Mouse (Mus musculus) midbrain, embryonic 11.5 days (tissue): ENCODE measurements around the gene Gtsf1. TPM values are rescaled to one million over a fixed set of nuclear protein-coding genes. Genes with fewer than 3 reads are reported as not detected.

Source experiments
- ATAC-seq: fragments of 200-750 bp; cut with Nextera tagmentation; 2 replicates; pipeline ENCODE4 v1.8.0; 2017; ENCODE audit warnings: moderate TSS enrichment, moderate library complexity; ENCODE audit not compliant: low FRiP score
- DNase-seq: peaks from one replicate; pipeline ENCODE4 v3.0.0; 2015; ENCODE audit warnings: low spot score; ENCODE audit errors: missing footprints
- H3K27ac ChIP-seq: fragments of 300-500 bp; sonication (generic); 2 replicates; pipeline ENCODE4 v1.5.1; 2014; ENCODE audit warnings: low read depth, low read length
- H3K27me3 ChIP-seq: fragments of 300-500 bp; sonication (generic); 2 replicates; pipeline ENCODE4 v1.6.1; 2014; ENCODE audit warnings: mild to moderate bottlenecking, low read length, moderate library complexity, mixed read lengths; ENCODE audit not compliant: control insufficient read depth, insufficient read depth
- H3K36me3 ChIP-seq: fragments of 300-500 bp; sonication (generic); 2 replicates; pipeline ENCODE4 v1.6.1; 2014; ENCODE audit warnings: mild to moderate bottlenecking, low read length, moderate library complexity, mixed read lengths; ENCODE audit not compliant: control insufficient read depth, insufficient read depth
- H3K4me1 ChIP-seq: fragments of 300-500 bp; sonication (generic); 2 replicates; pipeline ENCODE4 v1.6.1; 2014; ENCODE audit warnings: low read length; ENCODE audit not compliant: control insufficient read depth, insufficient read depth
- H3K4me2 ChIP-seq: fragments of 300-500 bp; sonication (generic); 2 replicates; pipeline ENCODE4 v1.6.1; 2014; ENCODE audit warnings: mild to moderate bottlenecking, moderate library complexity
- H3K4me3 ChIP-seq: fragments of 300-500 bp; sonication (generic); 2 replicates; pipeline ENCODE4 v1.5.1; 2014; ENCODE audit warnings: low read depth, low read length
- H3K9ac ChIP-seq: fragments of 300-500 bp; sonication (generic); 2 replicates; pipeline ENCODE4 v1.6.1; 2014; ENCODE audit warnings: low read length
- H3K9me3 ChIP-seq: fragments of 300-500 bp; sonication (generic); 2 replicates; pipeline ENCODE4 v1.6.1; 2016; ENCODE audit warnings: low read length; ENCODE audit not compliant: control insufficient read depth
- WGBS: fragments of 180-500 bp; shearing (Covaris S2); extraction: QIAGEN DNeasy Blood & Tissue Kit; methylation state at CpG from one replicate; pipeline ENCODE4 v1.1.7; 2014; 5-methylcytosine and 5-hydroxymethylcytosine counted together
- polyA plus RNA-seq: library from polyadenylated mRNA; unstranded; fragments of >200 nt; fragmentation: Nextera tagmentation; extraction: Ambion mirVana; gene quantifications from 2 replicates; pipeline ENCODE4 v1.2.1, GENCODE M21; 2014

Gtsf1 gene
- polyA plus RNA-seq, 1 experiment from 2014 or later = not detected

GRCm38 (mm10) chr15:103361269-103361668 lies 69.0 kb downstream of the Gtsf1 start:
- Histone ChIP-seq H3K27me3 (no peaks in the 10 kb centered on the region), H3K36me3 (no peaks in the 10 kb centered on the region), H3K4me2 (no peak overlapping the region), H3K27ac (no peak overlapping the region), H3K4me3 (no peak overlapping the region), H3K4me1 (peaks cover 8% of the 10 kb centered on the region), H3K9me3 (no peaks in the 10 kb centered on the region), H3K9ac (no peak overlapping the region)
- DNase-seq = no peak
- ATAC-seq = no peak
- WGBS = 96% methylated on average over 1 of the region's 1 CpGs

- ATAC-seq (no peak), DNase-seq (no peak)
- Histone ChIP-seq H3K9me3 (no peaks in the 10 kb centered on the region), H3K9ac (no peak overlapping the region), H3K4me3 (no peak overlapping the region), H3K4me2 (no peak overlapping the region), H3K36me3 (no peaks in the 10 kb centered on the region), H3K27ac (no peak overlapping the region), H3K4me1 (peaks cover 5% of the 10 kb centered on the region), H3K27me3 (no peaks in the 10 kb centered on the region)
- whole genome bisulfite sequencing = 94% methylated on average over 5 of the region's 5 CpGs
Observed at GRCm38 (mm10) chr15:103359869-103360602, 70.2 kb downstream of the Gtsf1 start.

- no peaks in the 10 kb centered on the region for H3K36me3 ChIP-seq
- 88% methylated on average over 1 of the region's 1 CpGs for WGBS
- H3K4me3 ChIP-seq = no peak overlapping the region
- H3K27ac ChIP-seq = no peak overlapping the region
- H3K4me2 ChIP-seq = no peak overlapping the region
- DNase-seq (no peak), ATAC-seq (no peak; the same call in 1 of the 2 replicates)
- H3K9me3 ChIP-seq = no peaks in the 10 kb centered on the region
- no peak overlapping the region for H3K9ac ChIP-seq
- no peaks in the 10 kb centered on the region for H3K4me1 ChIP-seq
- H3K27me3 ChIP-seq = no peaks in the 10 kb centered on the region
Observed at GRCm38 (mm10) chr15:103359122-103359510, 71.2 kb downstream of the Gtsf1 start.

- Histone ChIP-seq H3K9me3 (no peaks in the 10 kb centered on the region), H3K4me2 (no peak overlapping the region), H3K27me3 (no peaks in the 10 kb centered on the region), H3K9ac (no peak overlapping the region), H3K36me3 (no peaks in the 10 kb centered on the region), H3K27ac (no peak overlapping the region), H3K4me1 (no peaks in the 10 kb centered on the region), H3K4me3 (no peak overlapping the region)
- WGBS = 51% methylated on average over 4 of the region's 4 CpGs
- peak; percentile 61 for ATAC-seq
- DNase-seq = no peak
Observed at GRCm38 (mm10) chr15:103358278-103359121, 71.8 kb downstream of the Gtsf1 start.

GRCm38 (mm10) chr15:103357817-103358216 lies 72.5 kb downstream of the Gtsf1 start:
- H3K27ac ChIP-seq = no peak overlapping the region
- no peak for DNase-seq

GRCm38 (mm10) chr15:103356130-103356529 lies 74.1 kb downstream of the Gtsf1 start:
- H3K27ac ChIP-seq = no peak overlapping the region
- 84% methylated on average over 4 of the region's 4 CpGs for WGBS
- H3K9ac ChIP-seq = no peak overlapping the region
- DNase-seq = no peak
- no peak for ATAC-seq
- H3K4me3 ChIP-seq = no peak overlapping the region
- no peaks in the 10 kb centered on the region for H3K36me3 ChIP-seq
- no peaks in the 10 kb centered on the region for H3K4me1 ChIP-seq
- H3K4me2 ChIP-seq = no peak overlapping the region
- no peaks in the 10 kb centered on the region for H3K27me3 ChIP-seq
- H3K9me3 ChIP-seq = no peaks in the 10 kb centered on the region

More at GRCm38 (mm10) chr15:103357817-103358216, 72.5 kb downstream of the Gtsf1 start:
- Histone ChIP-seq H3K9ac (no peak overlapping the region), H3K9me3 (no peaks in the 10 kb centered on the region), H3K36me3 (no peaks in the 10 kb centered on the region), H3K4me3 (no peak overlapping the region), H3K27me3 (no peaks in the 10 kb centered on the region), H3K4me2 (no peak overlapping the region), H3K4me1 (no peaks in the 10 kb centered on the region)
- WGBS = 85% methylated on average over 4 of the region's 4 CpGs
- ATAC-seq = no peak

- H3K36me3 ChIP-seq = no peaks in the 10 kb centered on the region
- ATAC-seq (no peak), DNase-seq (no peak)
- no peak overlapping the region for H3K4me3 ChIP-seq
- H3K4me1 ChIP-seq = no peaks in the 10 kb centered on the region
- no peaks in the 10 kb centered on the region for H3K27me3 ChIP-seq
- 93% methylated on average over 4 of the region's 4 CpGs for WGBS
- H3K4me2 ChIP-seq = no peak overlapping the region
- no peak overlapping the region for H3K9ac ChIP-seq
- H3K27ac ChIP-seq = no peak overlapping the region
- no peaks in the 10 kb centered on the region for H3K9me3 ChIP-seq
Observed at GRCm38 (mm10) chr15:103355420-103355819, 74.8 kb downstream of the Gtsf1 start.

GRCm38 (mm10) chr15:103354690-103355089 lies 75.6 kb downstream of the Gtsf1 start:
- H3K9ac ChIP-seq = no peak overlapping the region
- 83% methylated on average over 2 of the region's 2 CpGs for WGBS
- no peaks in the 10 kb centered on the region for H3K4me1 ChIP-seq
- no peak overlapping the region for H3K4me2 ChIP-seq
- H3K27ac ChIP-seq = no peak overlapping the region
- no peaks in the 10 kb centered on the region for H3K9me3 ChIP-seq
- DNase-seq (no peak), ATAC-seq (no peak)
- no peaks in the 10 kb centered on the region for H3K36me3 ChIP-seq
- no peak overlapping the region for H3K4me3 ChIP-seq
- no peaks in the 10 kb centered on the region for H3K27me3 ChIP-seq
